Mouse (Mus musculus): ENCODE results near the gene Rps6kb1. TPM values are rescaled to one million over a fixed set of nuclear protein-coding genes. Genes with fewer than 3 reads are reported as not detected.

Gene Rps6kb1
- polyA plus RNA-seq, 1 experiment from 2014 or later, result 49.8 TPM

MicroRNA genes within 50 kb of the gene (microRNA counts, 519-probe panel; counts per million panel counts)
- microRNA mmu-miR-21, result 3,663 counts per million, percentile 76 among the panel's probes with 10 or more counts

Small RNA genes within 50 kb of the gene (microRNA-seq; reads per million reads assigned to microRNA genes)
- 3,543 reads per million, percentile 89 among the genes with 10 or more reads in this experiment for gene Mir21a

Other genes starting within 250 kb of the Rps6kb1 start
- gene Med13, start 187.2 kb downstream of the Rps6kb1 start, polyA plus RNA-seq (2015; fragmentation: Nextera tagmentation; extraction: Ambion mirVana), result 7.5 and 8.2 TPM in 2 replicates
- gene Rnft1, start 60.1 kb downstream of the Rps6kb1 start, polyA plus RNA-seq (2015; fragmentation: Nextera tagmentation; extraction: Ambion mirVana), result 17.8 and 17.9 TPM in 2 replicates
- 6.4 and 7.8 TPM in 2 replicates for gene Tubd1, start 186 bp upstream of the Rps6kb1 start, polyA plus RNA-seq (2015; fragmentation: Nextera tagmentation; extraction: Ambion mirVana)
- 114 and 120 TPM in 2 replicates for gene Vmp1, start 139.0 kb upstream of the Rps6kb1 start, polyA plus RNA-seq (2015; fragmentation: Nextera tagmentation; extraction: Ambion mirVana)
- 28.2 and 29.9 TPM in 2 replicates for gene Ptrh2, start 139.2 kb upstream of the Rps6kb1 start, polyA plus RNA-seq (2015; fragmentation: Nextera tagmentation; extraction: Ambion mirVana)
- 156 and 164 TPM in 2 replicates for gene Cltc, start 212.8 kb upstream of the Rps6kb1 start, polyA plus RNA-seq (2015; fragmentation: Nextera tagmentation; extraction: Ambion mirVana)